ENCODE assay signal across 1 mouse cellular context in genomic region chr2:30133613-30134377, GRCm38 (mm10).
TF ChIP-seq lines count a peak whose summit lies in the region.

Gene Tbc1d13, plus strand, starts transcription at chr2:30133746.

TF ChIP-seq in CH12.LX, 34 proteins besides CTCF, POLR2A, EP300 and RAD21 (continued from another document):
- peak; percentile 98 for TF ChIP-seq SIN3A (IDR thresholded peaks at IDR 0.05; ENCODE audit: low read length)
- no peak for TF ChIP-seq ZKSCAN1 (IDR thresholded peaks at IDR 0.05; ENCODE audit: borderline replicate concordance, low read depth, low read length)
- peak; percentile 94 for TF ChIP-seq MXI1 (IDR thresholded peaks at IDR 0.05; ENCODE audit: low read depth, low read length)
- TF ChIP-seq JUND (conservative IDR thresholded peaks at IDR 0.05; ENCODE audit: low read depth, low read length): no peak
- peak; percentile 99 for TF ChIP-seq USF1 (IDR thresholded peaks at IDR 0.05; ENCODE audit: low read depth, low read length)
- TF ChIP-seq MAFK (IDR thresholded peaks at IDR 0.05; ENCODE audit: insufficient replicate concordance, low read length): no peak
- peak; percentile 88 for TF ChIP-seq ELF1 (IDR thresholded peaks at IDR 0.05; ENCODE audit: low read depth, low read length)
- TF ChIP-seq MAZ (IDR thresholded peaks at IDR 0.05; ENCODE audit: low read depth, low read length): peak; percentile 98
- peak; percentile 98 for TF ChIP-seq NELFE (IDR thresholded peaks at IDR 0.05; ENCODE audit: low read depth, low read length)
- no peak for TF ChIP-seq ZNF384 (IDR thresholded peaks at IDR 0.05; ENCODE audit: low read depth, low read length)
